Mouse (Mus musculus): ENCODE measurements at regions not wholly inside any gene's neighbourhood (a gene's known extent, or its start where the extent isn't known, plus 50 kb on each side); places are given as distances from the start of the nearest gene placed in this dataset.

GRCm38 (mm10) chr1:164573639-164574038 lies 115.5 kb upstream of the Atp1b1 start:
- TF ChIP-seq CTCF (IDR thresholded peaks at IDR 0.05; ENCODE audit: borderline replicate concordance, insufficient read depth, low read depth, low read length) (no peak), POLR2A (IDR thresholded peaks at IDR 0.05; ENCODE audit: borderline replicate concordance, insufficient read depth, low read length) (no peak)
